Mouse (Mus musculus): ENCODE results near the gene Rnf227.

Rnf227 gene

DNA sequence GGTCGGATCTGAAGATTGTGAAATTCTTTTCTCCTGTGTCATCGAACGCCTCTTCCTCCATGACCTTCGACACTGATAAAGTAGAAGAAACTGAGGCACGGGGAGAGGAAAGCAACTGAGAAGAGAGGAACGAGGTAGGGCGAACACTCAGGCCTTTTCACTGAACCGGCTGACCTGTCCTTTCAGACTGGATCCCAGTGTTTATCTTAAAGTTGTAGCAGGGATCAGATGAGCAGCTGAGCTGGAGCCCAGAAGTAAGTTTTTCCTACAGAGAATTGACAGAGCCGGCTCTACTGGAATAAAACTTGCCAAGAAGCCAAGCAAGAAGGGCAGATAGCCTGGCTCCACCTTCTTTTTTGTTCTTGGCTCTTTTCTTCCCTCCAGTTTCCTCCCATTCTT, 30.6 kb downstream of the Rnf227 start:
- DNase-seq (ENCODE audit: low read depth, low spot score), result no peak

- DNase-seq (ENCODE audit: low read depth, low spot score), result no peak
Measured at GRCm38 (mm10) chr11:69371601-69372000, 31.3 kb downstream of the Rnf227 start.

GRCm38 (mm10) chr11:69372056-69372779, 32.0 kb downstream of the Rnf227 start:
- peak; percentile 47 for DNase-seq (ENCODE audit: low read depth, low spot score)

DNA sequence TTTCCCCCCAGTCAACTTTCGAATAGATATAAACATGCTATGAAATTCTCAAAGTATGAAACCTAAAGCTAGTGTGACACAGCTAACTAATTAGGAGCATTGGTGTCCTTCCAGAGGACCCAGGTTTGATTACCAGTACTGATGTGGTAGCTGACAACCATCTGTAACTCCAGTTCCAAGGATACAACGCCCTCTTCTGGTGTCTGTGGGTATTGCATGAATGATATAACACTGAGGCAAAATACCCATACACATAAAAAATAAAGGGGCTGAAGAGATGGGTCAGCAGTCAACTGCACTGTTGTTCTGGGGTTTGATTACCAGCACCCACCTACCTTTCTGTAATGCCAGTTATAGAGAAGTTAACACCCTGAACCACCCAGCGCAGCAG, 32.5 kb downstream of the Rnf227 start:
- peak; percentile 79 for DNase-seq (ENCODE audit: low read depth, low spot score)

DNA sequence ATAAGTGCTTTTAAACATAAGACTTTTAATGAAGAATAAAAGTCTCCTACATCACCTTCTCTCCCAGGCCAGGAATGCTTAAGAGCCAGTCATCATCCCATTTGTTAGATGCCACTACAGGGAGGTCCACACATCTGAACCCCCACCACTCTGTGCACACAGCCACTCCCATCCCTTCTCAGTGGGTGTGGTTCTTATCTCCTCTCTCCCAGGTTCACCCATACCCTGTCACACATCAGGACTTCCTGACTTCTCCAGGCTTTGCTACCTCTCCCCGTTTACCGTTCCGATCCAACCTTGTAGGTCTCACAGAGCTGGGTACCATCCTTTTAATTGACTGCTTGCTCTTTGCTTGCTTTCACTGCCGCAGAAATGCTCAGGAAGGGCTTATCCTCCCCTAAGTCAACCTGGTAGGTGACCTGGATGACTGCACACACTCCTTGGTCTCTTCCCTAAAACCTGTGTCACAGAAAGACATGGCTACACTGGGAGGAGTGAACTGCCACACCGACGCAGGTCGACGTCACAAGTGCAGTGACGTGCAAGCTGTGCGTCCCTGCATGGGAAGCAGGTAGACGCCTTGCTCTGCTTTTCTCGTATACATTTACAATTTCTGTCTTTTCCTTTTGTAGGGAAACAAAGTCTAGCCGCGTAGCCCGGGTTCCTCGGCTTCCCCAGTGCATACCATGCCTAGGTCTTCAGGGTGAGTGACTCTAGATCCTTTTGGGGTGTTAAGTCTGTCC, 33.1 kb downstream of the Rnf227 start:
- DNase-seq (ENCODE audit: low read depth, low spot score), result no peak

- DNase-seq (ENCODE audit: low read depth, low spot score), result no peak
Measured at GRCm38 (mm10) chr11:69375646-69376045, 35.4 kb downstream of the Rnf227 start.

DNA sequence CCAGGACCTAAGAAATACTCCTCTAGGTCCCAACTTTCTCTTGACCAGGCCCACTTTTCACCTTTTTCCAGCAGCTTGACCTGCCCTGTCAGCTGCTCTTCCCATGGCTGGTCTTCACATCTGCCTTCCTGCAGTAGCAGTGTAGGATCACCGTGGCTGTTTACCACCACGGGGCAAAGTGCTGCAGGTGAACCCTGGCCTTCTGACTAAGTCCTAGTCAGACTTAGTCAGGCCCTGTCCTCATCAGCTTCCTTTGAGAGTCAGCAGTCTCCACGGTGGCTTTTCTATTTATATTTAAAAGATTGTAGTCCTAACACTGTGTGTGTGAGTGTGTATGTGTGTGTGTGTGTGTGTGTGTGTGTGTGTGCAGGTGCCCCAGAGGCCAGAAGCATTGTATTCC, 37.5 kb downstream of the Rnf227 start:
- DNase-seq (ENCODE audit: low read depth, low spot score), result no peak

DNA sequence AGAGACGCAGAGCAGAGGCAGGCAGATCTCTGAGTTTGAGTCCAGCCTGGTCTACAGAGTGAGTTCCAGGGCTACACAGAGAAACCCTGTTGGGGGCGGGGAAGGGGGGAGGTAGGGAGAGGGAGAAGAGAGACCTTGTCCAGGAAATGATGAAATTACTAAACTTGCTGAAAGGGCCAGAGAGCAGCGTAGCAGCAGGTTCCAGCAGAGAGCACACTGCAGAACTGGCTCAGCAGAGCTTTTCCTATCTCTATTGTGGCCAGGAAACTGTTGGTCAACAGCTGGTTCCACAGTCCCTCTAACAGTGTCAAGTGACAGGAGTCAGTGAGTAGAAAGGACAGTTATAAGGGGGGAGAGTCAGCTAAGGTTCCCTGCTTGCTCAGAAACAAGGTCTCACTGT, 39.3 kb downstream of the Rnf227 start:
- DNase-seq (ENCODE audit: low read depth, low spot score), result no peak

DNA sequence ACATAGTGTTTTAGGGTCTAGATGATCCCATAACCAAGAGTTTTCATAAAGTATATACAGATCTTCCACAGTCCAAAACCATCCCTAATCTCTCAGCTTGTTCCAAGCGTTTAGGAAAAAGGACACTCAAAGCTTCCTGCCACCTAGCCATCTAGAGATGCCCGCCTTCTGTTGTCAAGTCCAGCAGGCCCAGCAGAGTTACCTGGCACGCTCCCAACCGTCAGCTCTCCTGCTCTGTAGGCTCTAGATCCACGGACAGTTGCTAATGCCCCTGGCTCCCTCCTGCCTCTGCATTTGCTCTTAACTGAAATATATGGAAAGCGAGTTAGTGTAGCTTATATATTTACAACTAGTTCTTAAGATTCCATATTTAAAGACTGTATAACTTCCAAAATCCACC, 41.1 kb downstream of the Rnf227 start:
- no peak for DNase-seq (ENCODE audit: low read depth, low spot score)

DNA sequence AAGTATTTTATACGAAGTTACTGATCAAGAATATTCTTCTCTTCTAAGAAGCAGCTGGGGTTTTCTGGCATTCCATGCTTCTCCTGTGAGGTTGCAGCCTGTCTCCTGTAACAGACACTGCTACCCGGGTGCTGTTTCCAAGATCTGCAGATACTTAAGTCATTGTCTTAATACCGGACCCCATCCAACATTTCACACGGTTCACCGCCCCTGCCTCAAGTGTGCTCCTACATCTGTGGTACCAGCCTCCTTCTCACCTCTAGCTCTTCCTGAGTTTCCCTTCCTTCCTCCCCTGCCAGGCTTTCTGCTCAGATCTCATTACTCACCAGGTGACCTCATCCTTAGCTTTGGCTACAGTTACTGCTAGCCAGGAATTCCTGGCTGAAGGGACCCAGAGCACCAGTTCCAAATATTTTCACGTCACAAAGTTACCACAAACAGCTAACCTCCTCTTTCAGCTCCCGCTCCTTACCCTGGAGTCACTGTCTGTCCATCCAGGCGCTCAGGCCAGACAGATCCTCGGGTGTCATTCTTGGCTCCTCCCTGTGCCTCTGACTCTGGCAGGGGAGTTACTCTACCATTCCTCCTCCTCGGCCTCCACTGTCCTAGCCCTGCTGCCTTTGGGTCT, 42.3 kb downstream of the Rnf227 start:
- no peak for DNase-seq (ENCODE audit: low read depth, low spot score)

DNA sequence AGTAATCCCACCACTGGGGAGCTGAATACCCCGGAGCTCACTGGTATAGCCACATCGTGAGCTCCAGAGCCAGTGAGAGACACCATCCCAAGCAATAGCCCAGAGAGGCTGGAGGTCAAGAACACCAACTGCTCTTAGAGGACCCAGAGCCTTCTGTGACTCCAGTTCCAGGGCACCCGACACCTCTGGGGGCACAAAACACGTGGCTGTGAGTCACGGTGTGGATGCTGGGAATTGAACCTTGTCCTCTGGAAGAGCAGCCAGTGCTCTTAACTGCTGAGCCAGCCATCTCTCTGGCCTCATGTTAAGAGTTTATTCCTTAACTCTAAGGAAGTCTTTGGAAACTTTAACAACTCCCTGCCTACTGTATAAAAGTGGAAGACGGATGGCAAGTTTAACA, 44.7 kb downstream of the Rnf227 start:
- DNase-seq (ENCODE audit: low read depth, low spot score), result no peak

DNA sequence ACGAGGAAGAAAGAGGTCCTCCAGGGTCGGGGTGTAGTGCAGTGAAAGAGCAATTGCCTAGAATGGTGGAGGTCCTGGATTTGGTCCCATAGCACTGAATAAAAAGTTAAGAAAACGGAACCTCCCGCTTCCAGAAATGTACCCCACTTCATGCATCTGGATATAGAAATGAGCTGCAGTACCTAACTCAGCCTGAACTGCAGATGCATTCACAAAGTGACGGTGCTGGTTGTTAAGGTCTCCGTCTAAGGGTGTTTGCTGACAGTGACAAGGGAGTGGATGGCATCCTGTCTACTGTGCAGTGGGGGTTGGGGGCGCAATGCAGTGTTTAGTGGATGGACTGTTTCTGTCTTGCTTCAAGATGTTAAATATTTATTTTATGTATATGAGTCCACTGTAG, 46.5 kb downstream of the Rnf227 start:
- DNase-seq (ENCODE audit: low read depth, low spot score), result no peak

DNA sequence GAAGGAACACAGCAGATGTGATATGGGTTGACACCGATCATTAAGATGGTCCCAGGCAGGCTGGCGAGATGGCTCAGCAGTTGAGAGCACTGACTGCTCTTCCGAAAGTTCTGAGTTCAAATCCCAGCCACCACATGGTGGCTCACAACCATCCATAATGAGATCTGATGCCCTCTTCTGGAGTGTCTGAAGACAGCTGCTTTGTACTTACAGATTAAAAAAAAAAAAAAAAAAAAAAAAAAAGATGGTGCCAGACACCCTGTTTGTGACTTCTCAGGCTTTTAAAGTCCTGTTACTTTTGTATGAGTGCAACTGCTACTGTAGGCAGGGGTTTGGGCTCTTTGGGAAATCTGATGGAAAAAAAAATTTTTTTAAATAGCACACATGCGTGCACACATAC, 48.4 kb downstream of the Rnf227 start:
- DNase-seq (ENCODE audit: low read depth, low spot score), result no peak

- peak; percentile 14 for DNase-seq (ENCODE audit: low read depth, low spot score)
Measured at GRCm38 (mm10) chr11:69389531-69390399, 49.5 kb downstream of the Rnf227 start.

DNA sequence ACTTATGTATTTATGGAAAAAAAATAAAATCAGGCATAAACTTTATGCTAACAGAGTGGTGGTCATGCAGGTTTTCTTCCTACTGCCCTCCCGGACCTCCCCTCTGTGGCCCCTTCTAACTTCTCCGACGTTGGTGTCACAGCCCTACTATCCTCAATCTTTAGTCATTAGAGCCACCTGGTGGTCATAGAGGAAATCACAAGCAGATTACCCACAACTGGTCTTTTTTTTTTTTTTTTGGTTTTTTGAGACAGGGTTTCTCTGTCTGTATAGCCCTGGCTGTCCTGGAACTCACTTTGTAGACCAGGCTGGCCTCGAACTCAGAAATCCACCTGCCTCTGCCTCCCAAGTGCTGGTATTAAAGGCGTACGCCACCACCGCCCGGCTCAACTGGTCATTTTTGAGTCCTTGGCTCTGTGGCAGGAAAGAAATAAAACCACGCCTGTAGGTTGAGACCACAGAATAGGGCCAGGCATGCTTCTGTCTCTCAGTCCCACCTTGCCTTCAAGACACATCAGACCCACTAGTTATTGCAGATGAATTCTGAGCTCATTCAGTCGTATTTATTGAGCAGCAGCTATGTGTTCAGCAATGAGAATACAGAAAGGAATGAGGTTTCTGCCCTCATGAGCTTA, 50.3 kb downstream of the Rnf227 start:
- DNase-seq (ENCODE audit: low read depth, low spot score), result peak; percentile 86

Data from CD4-positive, CD25-positive, alpha-beta regulatory T cell, adult 2 months (primary cell).